Mouse (Mus musculus) liver, embryonic 11.5 days (tissue): ENCODE results near the gene Cul1. TPM values are rescaled to one million over a fixed set of nuclear protein-coding genes. Genes with fewer than 3 reads are reported as not detected.

Experiments used
- ATAC-seq: fragments of 200-750 bp; cut with Nextera tagmentation; replicated peaks from 2 replicates; pipeline ENCODE4 v1.8.0; 2017; ENCODE audit warnings: moderate number of reproducible peaks, mild to moderate bottlenecking, moderate TSS enrichment, moderate library complexity; ENCODE audit not compliant: low FRiP score
- DNase-seq: peaks from one replicate; pipeline ENCODE4 v3.0.0-alpha.2; 2017; ENCODE audit warnings: low spot score
- H3K27ac ChIP-seq: fragments of 300-500 bp; sonication (generic); 2 replicates; pipeline ENCODE4 v1.5.1; 2014; ENCODE audit warnings: mild to moderate bottlenecking, low read depth, low read length, control low read depth
- H3K27me3 ChIP-seq: fragments of 300-500 bp; sonication (generic); replicated peaks from 2 replicates; pipeline ENCODE4 v1.6.1; 2014; ENCODE audit warnings: low read length, mixed read lengths; ENCODE audit not compliant: control insufficient read depth, insufficient read depth
- H3K36me3 ChIP-seq: fragments of 300-500 bp; sonication (generic); 2 replicates; pipeline ENCODE4 v1.6.1; 2014; ENCODE audit warnings: mild to moderate bottlenecking, low read length, moderate library complexity, mixed read lengths; ENCODE audit not compliant: control insufficient read depth, insufficient read depth
- H3K4me1 ChIP-seq: fragments of 300-500 bp; sonication (generic); replicated peaks from 2 replicates; pipeline ENCODE4 v1.6.1; 2014; ENCODE audit warnings: low read length, mixed read lengths; ENCODE audit not compliant: control insufficient read depth, insufficient read depth
- H3K4me2 ChIP-seq: fragments of 300-500 bp; sonication (generic); 2 replicates; pipeline ENCODE4 v1.6.1; 2014; ENCODE audit warnings: mild to moderate bottlenecking, control low read depth, moderate library complexity
- H3K4me3 ChIP-seq: fragments of 300-500 bp; sonication (generic); 2 replicates; pipeline ENCODE4 v1.5.1; 2014; ENCODE audit warnings: low read depth, low read length, control low read depth
- H3K9ac ChIP-seq: fragments of 300-500 bp; sonication (generic); 2 replicates; pipeline ENCODE4 v1.6.1; 2014; ENCODE audit warnings: low read depth, low read length, control low read depth
- H3K9me3 ChIP-seq: fragments of 300-500 bp; sonication (generic); 2 replicates; pipeline ENCODE4 v1.6.1; 2016; ENCODE audit warnings: low read length, inconsistent platforms, mixed read lengths; ENCODE audit not compliant: control insufficient read depth
- WGBS: fragments of 180-500 bp; shearing (Covaris S2); extraction: QIAGEN DNeasy Blood & Tissue Kit; methylation state at CpG from one replicate; pipeline ENCODE4 v1.1.7; 2014; 5-methylcytosine and 5-hydroxymethylcytosine counted together
- polyA plus RNA-seq: library from polyadenylated mRNA; unstranded; fragments of >200 nt; fragmentation: Nextera tagmentation; extraction: Ambion mirVana; gene quantifications from 2 replicates; pipeline ENCODE4 v1.2.1, GENCODE M21; 2014

The Cul1 gene
- polyA plus RNA-seq, 1 experiment from 2014 or later: 139 TPM

GRCm38 (mm10) chr6:47522431-47522830, 69.2 kb downstream of the Cul1 start:
- Histone ChIP-seq H3K9ac (no peak overlapping the region), H3K36me3 (peaks cover 48% of the 10 kb centered on the region), H3K4me1 (no peaks in the 10 kb centered on the region), H3K4me3 (no peak overlapping the region), H3K27ac (no peak overlapping the region), H3K9me3 (no peaks in the 10 kb centered on the region), H3K27me3 (no peaks in the 10 kb centered on the region), H3K4me2 (no peak overlapping the region)
- 93% methylated on average over 3 of the region's 3 CpGs for WGBS
- no peak for DNase-seq
- ATAC-seq: no peak

- no peak overlapping the region for H3K9ac ChIP-seq
- peaks cover 41% of the 10 kb centered on the region for H3K36me3 ChIP-seq
- DNase-seq (no peak), ATAC-seq (no peak)
- no peaks in the 10 kb centered on the region for H3K9me3 ChIP-seq
- no peak overlapping the region for H3K4me2 ChIP-seq
- H3K27ac ChIP-seq: no peak overlapping the region
- H3K4me1 ChIP-seq: no peaks in the 10 kb centered on the region
- H3K4me3 ChIP-seq: no peak overlapping the region
- H3K27me3 ChIP-seq: no peaks in the 10 kb centered on the region
- 87% methylated on average over 2 of the region's 2 CpGs for whole genome bisulfite sequencing
These were observed 71.8 kb downstream of the Cul1 start for GRCm38 (mm10) chr6:47525041-47525440.

- no peaks in the 10 kb centered on the region for H3K4me1 ChIP-seq
- peaks cover 41% of the 10 kb centered on the region for H3K36me3 ChIP-seq
- 87% methylated on average over 4 of the region's 4 CpGs for WGBS
- H3K9ac ChIP-seq: no peak overlapping the region
- H3K27ac ChIP-seq: no peak overlapping the region
- no peaks in the 10 kb centered on the region for H3K27me3 ChIP-seq
- H3K9me3 ChIP-seq: no peaks in the 10 kb centered on the region
- no peak for DNase-seq
- no peak overlapping the region for H3K4me2 ChIP-seq
- no peak overlapping the region for H3K4me3 ChIP-seq
- no peak for ATAC-seq
These were observed 73.2 kb downstream of the Cul1 start for GRCm38 (mm10) chr6:47526446-47526845.

- H3K4me3 ChIP-seq: no peak overlapping the region
- no peaks in the 10 kb centered on the region for H3K4me1 ChIP-seq
- DNase-seq (no peak), ATAC-seq (no peak)
- no peak overlapping the region for H3K4me2 ChIP-seq
- H3K27ac ChIP-seq: no peak overlapping the region
- WGBS: 75% methylated on average over 2 of the region's 2 CpGs
- H3K9me3 ChIP-seq: no peaks in the 10 kb centered on the region
- no peak overlapping the region for H3K9ac ChIP-seq
- peaks cover 38% of the 10 kb centered on the region for H3K36me3 ChIP-seq
- H3K27me3 ChIP-seq: no peaks in the 10 kb centered on the region
These were observed 73.9 kb downstream of the Cul1 start for GRCm38 (mm10) chr6:47527129-47527528.

DNA sequence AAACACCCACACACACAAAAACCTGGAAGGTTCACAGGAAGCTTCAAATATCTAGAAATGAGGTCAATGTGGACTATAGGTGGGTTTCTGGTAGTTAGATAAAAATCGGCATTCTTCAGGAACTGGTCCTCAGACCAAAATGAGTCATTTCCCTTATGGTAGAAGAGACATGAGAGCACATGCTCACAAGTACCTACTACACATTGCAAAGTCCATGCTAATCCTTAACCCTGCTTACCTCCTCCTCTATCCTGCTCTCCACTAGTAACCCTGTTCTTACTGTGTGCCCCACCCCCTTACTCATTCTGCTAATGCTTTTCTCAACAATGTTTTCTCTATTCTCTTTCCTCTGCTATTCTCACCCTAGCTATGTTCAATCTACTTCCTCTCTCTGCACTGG, 74.5 kb downstream of the Cul1 start:
- no peaks in the 10 kb centered on the region for H3K4me1 ChIP-seq
- ATAC-seq: no peak
- WGBS: 64% methylated on average over 1 of the region's 1 CpGs
- H3K36me3 ChIP-seq: peaks cover 38% of the 10 kb centered on the region
- H3K27me3 ChIP-seq: no peaks in the 10 kb centered on the region
- no peaks in the 10 kb centered on the region for H3K9me3 ChIP-seq
- DNase-seq: no peak
- no peak overlapping the region for H3K9ac ChIP-seq
- H3K4me2 ChIP-seq: no peak overlapping the region
- no peak overlapping the region for H3K4me3 ChIP-seq
- H3K27ac ChIP-seq: no peak overlapping the region

DNA sequence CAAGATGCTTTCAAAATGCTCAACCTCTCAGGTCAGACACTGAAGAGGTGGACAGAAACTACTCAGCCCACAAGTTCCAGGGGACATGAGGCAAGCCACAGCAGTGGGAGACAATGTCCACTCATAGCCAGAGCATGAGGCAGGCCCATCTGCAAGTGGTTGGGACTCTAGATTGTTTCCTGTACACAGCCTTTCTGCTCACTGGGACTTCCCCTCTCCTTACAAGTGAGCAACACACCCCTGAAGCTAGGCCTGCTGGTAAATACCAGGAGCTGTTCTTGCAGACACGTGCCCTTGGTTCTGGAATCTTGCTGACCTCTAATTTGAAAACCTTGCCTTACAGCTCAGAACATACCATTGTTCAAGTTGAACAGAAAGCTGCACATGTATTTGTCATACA, 79.3 kb downstream of the Cul1 start:
- no peak overlapping the region for H3K9ac ChIP-seq
- no peaks in the 10 kb centered on the region for H3K4me1 ChIP-seq
- no peaks in the 10 kb centered on the region for H3K9me3 ChIP-seq
- H3K36me3 ChIP-seq: peaks cover 19% of the 10 kb centered on the region
- DNase-seq (no peak), ATAC-seq (no peak)
- no peak overlapping the region for H3K27ac ChIP-seq
- no peaks in the 10 kb centered on the region for H3K27me3 ChIP-seq
- no peak overlapping the region for H3K4me2 ChIP-seq
- WGBS: 83% methylated on average over 1 of the region's 1 CpGs
- no peak overlapping the region for H3K4me3 ChIP-seq

DNA sequence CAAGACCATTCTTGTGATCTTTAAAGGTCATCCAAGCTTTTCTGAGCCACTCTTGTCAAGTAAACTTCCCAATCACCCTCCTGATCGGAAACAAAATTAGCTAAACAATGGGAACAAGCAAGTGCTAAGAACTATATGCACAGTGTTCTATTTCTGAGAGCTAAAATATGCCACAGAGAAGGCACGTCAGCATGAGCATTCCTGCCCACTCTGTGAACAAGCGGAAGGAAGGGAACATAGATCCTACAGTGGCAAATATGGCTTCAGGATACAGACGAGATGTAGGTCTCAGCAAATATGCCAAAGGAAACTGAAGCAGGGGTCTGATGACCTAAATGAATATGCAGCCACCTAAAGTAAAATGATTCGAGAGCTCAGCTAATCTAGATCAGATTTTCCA, 82.1 kb downstream of the Cul1 start:
- no peak overlapping the region for H3K4me2 ChIP-seq
- no peak overlapping the region for H3K9ac ChIP-seq
- no peak overlapping the region for H3K27ac ChIP-seq
- 88% methylated on average over 5 of the region's 5 CpGs for WGBS
- no peaks in the 10 kb centered on the region for H3K27me3 ChIP-seq
- no peaks in the 10 kb centered on the region for H3K9me3 ChIP-seq
- DNase-seq: no peak
- H3K4me3 ChIP-seq: no peak overlapping the region
- H3K36me3 ChIP-seq: peaks cover 18% of the 10 kb centered on the region
- no peaks in the 10 kb centered on the region for H3K4me1 ChIP-seq
- no peak for ATAC-seq

- DNase-seq (no peak), ATAC-seq (no peak)
- H3K27me3 ChIP-seq: no peaks in the 10 kb centered on the region
- H3K9me3 ChIP-seq: no peaks in the 10 kb centered on the region
- WGBS: 66% methylated on average over 4 of the region's 4 CpGs
- H3K4me3 ChIP-seq: no peak overlapping the region
- no peak overlapping the region for H3K4me2 ChIP-seq
- H3K9ac ChIP-seq: no peak overlapping the region
- H3K36me3 ChIP-seq: peaks cover 41% of the 10 kb centered on the region
- no peaks in the 10 kb centered on the region for H3K4me1 ChIP-seq
- no peak overlapping the region for H3K27ac ChIP-seq
These were observed 99.1 kb downstream of the Cul1 start for GRCm38 (mm10) chr6:47552280-47552679.

- Histone ChIP-seq H3K4me3 (no peak overlapping the region), H3K4me2 (no peak overlapping the region), H3K27me3 (no peaks in the 10 kb centered on the region), H3K27ac (no peak overlapping the region), H3K36me3 (peaks cover 33% of the 10 kb centered on the region), H3K9ac (no peak overlapping the region), H3K4me1 (peaks cover 8% of the 10 kb centered on the region; the same call in 1 of the 2 replicates), H3K9me3 (no peaks in the 10 kb centered on the region)
- DNase-seq (no peak), ATAC-seq (no peak)
- 90% methylated on average over 2 of the region's 2 CpGs for WGBS
These were observed 106.1 kb downstream of the Cul1 start for GRCm38 (mm10) chr6:47559287-47559686.
